Mouse (Mus musculus) T-helper 17 cell (primary cell): ENCODE results near the gene Unc5c.

Experiments
- in situ Hi-C, 2 experiments: fragments of 300-600 bp; cut with MboI, MseI; formaldehyde crosslinking; loops; 1 replicate in 1 of 2; 2 replicates in 1 of 2; pipeline ENCODE4 v1.15.1; 2025; ENCODE audit warnings: high pct_unique_total_duplicates in 2 of 2

Gene Unc5c

DNA sequence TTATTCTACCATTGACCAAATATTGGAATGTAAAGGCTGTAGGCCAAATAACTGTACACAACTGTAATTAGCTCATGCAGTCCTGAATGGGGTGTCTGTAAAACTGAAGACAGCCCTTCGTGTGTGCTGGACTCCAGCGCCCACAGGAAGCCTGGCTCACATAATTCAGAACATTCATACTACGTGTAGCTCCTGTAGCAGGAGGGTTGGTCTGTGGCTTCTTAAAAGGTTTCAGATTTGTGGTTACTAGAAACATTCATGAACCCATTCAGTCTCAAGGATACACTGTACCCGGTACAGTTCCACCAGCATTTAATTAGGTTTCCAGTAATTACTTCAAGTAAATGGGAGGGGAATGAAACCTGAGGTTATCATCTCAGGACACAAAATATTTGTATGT is 246.6 kb downstream of the Unc5c start:
- in situ Hi-C loops = no loop called here

DNA sequence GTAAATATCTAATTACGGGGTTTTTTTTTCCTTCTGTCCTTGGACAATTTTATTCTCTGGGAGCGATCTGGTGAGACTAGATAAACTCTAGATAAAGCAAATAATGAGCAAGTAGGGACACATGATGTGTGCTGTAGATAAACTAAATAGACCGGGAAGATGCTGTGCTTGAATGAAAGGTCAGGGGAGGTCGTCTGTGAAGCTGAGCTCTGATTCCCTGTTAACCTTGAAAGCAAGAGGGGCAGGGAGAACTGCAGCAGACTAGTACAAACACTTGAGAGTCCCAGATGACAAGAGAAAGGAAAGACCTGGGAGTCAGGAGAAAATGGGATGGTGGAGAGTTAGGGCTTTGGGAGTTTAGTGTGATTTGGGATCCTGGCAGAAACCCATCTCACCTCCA is 251.4 kb downstream of the Unc5c start:
- in situ Hi-C loops = no loop called here

DNA sequence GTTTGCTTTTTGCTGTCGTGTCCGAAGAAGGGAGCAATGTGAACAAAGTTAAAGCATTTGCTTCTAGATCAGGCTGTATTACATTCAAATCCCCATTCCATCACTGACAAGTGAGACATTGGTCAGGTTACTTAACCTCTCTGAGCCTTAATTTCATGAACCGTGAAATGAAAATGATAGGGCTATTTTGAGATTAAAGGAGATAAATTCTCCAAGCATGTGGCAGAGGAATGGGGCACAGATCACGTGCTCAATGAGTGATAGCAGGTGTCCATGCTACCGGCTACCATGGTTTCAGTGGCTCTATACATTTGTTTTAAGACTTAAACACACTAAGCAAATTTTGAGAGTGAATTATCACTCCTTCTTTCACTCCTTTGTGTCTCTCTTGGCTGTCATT is 254.0 kb downstream of the Unc5c start:
- in situ Hi-C loops = no loop called here

DNA sequence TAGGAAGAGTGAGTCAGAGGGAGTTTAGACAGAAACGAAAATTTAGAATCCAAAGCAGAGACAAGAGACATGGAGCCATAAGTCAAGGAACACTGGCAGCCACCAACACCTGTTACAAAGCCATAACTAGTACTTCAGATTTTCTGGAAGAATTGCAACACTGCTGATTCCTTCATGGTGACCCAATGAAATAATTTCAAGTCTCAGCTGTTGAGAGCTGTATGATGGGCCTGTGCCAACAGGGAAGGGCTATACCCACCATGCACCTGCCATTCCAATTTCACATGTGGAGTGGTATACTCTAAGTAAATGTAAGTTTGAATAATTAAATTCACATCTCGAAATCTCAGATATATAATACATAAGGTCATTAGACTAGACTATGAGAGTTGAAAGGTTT is 259.5 kb downstream of the Unc5c start:
- in situ Hi-C loops = no loop called here

DNA sequence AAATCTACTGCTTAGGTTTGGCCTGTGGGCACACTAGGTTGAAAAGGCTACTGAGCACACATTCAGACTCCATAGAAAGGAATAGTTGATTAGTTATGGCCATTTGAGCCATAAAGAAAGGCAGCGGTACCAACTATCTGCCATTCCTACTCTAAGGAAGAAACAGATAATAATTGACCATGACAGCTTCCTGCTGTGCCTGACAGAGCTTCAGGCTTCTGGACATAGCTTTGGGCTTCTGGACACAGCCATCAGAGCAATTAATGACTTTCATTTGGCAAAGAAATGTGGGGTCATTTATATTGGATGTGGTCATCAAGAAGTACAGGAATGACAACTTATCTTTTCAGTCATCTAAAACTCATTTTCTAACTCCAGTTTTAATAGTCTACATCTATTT is 260.4 kb downstream of the Unc5c start:
- in situ Hi-C loops = no loop called here

DNA sequence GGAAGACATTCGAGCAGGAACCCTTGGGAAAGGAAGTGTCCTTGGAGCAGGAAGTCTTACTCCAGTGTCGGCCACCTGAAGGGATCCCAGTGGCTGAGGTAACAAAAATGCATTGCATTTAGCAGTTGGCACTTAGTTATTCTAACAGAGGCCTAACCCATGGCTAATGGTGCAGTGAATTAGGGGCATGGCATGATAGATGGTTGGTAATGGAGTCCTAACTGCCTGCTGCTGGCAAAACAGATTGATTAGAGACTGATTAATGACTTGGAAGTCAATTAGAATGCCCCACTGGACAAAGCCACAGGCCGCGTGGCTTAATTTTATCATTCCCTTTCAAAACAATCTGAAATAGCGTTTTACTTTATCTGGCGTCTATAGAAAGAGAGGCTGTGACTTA is 268.8 kb downstream of the Unc5c start:
- in situ Hi-C loops = no loop called here

DNA sequence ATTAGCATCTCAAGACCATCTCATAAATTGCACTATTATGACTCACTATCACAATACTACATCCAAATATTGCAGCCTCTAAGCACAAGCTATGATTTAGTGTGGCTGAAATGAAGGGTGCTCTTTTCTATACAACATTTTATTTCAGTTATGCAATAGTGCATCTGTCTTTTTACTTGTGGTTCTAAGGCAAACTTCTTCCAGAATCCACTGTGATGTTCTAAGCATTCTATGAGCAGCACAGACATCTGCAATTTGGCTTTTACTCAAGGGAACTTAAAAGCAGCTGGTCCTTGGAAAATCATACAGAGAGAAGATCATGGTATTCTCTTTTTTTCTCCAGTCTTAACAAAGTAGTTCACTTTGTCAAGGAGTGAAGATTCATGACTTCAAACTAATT is 270.3 kb downstream of the Unc5c start:
- in situ Hi-C loops = no loop called here

DNA sequence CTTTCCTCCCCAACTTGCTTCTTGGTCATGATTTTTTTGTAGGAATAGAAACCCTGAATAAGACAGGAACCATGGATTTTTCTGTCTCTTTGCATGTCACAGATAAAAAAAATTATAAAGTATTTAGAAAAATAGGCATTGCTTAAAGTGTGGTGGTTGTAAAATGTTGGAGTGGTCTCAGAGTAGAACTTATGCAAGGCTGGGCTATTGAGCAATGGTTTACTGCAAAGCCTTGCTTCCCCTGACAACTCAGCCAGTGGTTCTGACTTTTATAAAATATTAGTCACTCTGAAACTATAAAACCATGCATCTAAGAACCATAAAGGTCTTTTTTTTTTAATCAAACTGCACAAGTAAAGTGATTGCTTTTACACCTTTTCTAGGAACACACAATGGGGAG is 280.3 kb downstream of the Unc5c start:
- in situ Hi-C loops = no loop called here

DNA sequence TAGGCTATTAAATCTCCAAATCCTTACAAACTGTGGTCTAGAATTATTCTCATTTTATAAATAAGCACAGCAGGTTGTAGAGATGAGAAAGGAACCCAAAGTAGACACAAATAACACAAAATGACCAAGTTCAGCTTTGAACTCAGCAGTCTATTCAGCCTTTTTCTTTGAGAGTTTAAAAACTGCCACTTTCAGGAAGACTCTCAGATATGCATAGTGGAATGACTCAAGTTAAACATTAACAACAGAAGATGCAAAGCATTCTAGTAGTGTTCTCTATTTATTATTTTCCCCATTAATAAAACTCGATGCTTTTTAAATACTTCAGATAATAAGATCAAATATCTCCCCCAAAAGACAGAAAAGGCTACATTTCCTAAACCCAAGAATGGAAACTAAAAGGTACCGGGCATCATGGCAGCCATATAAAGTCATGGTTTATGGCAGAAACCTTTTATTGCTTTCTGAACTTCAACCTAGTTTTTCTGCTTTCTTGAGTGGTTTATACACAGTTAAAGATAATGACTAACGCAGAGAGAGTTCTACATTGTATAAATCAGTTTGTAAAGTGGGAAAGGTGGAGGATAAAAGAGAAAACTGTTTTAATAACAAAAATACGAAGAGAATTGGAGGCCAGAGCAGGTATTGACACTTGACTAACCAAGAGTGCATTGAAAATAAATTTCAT is 283.8 kb downstream of the Unc5c start:
- in situ Hi-C loops = no loop called here

DNA sequence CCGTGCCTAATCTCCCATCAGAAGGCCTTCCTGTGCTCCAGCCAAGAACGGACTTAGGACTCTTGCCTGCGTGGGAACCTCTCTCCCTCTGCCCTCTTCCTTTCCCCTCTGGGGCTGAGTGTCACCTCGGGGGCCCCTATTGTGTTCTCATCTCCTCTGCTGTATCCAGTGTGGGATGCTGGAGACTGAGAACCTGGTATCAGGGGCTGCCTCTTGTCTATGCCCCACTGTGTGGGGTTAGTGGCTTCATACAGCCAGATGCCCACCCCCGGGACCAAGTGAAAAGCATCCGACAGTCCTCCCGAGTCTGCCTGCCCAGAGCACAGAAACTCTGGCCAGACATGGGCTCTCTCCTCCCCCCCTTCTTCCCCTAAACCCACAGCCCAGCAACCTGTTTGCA is 287.2 kb downstream of the Unc5c start:
- in situ Hi-C loops = no loop called here

DNA sequence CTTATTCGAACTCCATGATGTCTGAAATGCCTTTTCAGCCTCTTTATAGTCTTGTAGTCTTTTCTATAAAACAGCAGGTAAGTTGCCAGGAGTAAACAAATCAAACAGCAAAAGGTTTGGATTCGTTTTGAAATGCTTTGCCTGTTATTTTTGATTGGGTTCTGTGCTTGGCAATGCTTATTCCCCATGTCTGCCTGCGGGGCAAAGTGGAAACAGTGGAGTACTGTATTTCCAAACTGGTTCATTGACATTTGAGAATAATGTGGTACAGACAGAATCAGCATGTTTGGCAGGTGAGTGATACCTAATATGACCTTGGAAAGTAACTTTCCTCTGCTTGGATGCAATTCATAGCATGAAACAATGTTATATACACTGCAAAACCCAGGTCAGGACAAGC is 292.2 kb downstream of the Unc5c start:
- in situ Hi-C loops = no loop called here

DNA sequence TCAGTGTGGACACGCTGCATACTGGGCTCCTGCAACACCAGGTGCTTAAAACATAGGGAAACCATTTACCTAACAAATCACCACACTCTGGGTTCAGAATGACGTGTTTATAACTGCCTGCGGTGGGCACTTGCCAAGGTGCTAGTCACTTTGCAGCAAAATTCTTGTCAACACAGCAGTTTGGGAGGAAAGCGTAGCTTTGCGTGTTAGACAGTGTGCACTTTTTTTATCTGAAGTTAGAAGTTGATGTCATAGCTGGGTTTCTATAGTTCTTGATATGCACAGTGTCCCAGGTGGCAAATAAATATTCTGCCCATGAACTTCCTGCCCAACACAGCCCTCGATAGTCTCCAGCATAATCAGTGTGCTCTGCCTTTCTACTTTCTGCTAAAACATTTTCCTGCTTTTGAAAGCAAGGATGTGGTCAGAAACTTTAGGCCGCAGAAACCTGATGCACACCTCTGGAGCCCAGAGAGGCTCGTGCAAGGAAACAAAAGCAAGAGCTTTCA is 313.4 kb downstream of the Unc5c start:
- in situ Hi-C loops = no loop called here

DNA sequence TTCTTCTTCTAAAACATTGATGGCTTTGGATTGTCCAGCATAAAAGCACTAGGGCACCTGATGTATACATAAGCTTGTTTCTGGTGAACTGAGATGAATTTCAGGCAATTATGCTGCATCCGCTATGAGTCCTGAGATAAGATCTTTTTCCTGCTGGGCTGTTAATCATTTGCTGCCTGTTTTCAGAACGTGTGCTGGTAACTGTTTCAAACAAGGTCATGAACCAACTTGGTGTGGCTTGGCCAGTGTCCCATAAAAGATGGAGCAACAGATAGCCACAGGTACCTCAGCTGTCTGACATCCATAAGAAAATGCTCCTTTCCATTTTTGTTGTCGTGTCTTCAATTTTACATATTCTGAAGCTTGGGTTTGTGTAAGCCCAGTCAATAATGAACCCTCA is 314.2 kb downstream of the Unc5c start:
- in situ Hi-C loops = no loop called here

DNA sequence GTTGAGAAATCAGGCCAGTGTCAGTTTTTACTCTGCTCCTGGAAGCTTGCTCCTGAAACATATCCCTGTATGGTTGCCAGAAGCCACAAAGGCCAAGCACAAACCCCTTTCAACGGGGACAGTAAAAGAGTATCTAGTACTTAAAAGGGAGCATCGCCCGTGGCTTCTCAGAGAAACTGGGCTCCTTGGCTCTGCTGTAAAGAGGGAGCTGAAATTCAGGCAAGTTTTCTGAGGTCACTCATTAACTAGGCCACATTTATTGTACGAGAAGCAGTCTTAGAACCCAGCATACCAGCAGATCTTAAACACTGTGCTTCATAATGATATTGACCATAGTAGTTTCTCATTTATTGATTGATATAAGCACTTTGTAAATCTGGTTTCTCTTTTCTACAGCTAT is 317.5 kb downstream of the Unc5c start:
- in situ Hi-C loops = no loop called here

DNA sequence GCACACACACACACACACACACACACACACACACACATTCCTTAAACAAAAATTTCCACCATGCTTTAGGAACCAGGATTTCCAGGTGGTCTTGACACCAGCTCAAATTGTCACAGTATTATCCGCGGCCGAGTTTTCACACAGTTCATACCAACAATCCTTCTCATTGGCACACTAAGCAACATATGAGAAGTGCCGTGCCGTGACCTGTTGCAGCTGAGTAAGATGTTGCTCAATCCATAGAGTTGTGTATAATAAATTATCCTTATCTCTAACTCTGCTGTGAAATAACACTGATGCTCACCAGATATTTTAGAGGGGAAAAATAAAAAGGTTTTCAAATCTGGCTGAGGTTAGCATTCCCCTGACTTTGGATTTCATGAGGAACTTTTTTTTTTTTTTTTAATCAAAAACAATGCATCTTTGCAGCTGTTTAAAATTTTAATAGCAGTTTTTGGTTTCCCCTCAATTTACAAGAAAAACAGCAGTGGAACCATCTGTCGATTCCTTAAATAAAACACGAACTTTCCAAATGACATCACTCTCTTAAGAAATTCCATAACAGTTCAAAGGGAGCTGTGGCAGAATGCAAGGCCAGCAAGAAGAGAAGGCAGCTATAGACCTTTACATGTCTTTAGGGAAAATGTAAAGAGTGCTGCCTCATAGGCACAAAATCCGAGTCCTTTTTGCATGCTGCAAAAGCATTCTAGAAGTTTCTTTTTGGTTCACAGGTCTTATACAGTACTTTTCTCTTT is 326.2 kb downstream of the Unc5c start:
- in situ Hi-C loops = no loop called here

DNA sequence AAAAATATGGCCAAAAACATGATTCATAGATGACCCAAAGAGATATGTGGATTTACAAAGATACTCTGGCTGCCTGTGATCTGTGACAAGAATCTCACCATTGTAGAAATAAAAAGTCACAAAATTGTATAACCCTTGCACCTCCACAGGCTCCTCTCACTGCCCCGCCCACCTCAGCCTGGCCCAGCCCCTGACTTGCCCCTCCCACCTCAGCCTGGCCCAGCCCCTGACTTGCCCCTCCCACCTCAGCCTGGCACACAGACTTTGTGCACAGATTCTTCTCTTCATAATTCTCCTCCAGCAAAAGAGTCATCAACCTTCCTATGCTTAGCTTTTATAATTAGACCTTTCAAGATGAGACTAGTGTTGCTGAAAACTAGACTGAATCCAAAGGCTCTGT is 327.1 kb downstream of the Unc5c start:
- in situ Hi-C loops = no loop called here

DNA sequence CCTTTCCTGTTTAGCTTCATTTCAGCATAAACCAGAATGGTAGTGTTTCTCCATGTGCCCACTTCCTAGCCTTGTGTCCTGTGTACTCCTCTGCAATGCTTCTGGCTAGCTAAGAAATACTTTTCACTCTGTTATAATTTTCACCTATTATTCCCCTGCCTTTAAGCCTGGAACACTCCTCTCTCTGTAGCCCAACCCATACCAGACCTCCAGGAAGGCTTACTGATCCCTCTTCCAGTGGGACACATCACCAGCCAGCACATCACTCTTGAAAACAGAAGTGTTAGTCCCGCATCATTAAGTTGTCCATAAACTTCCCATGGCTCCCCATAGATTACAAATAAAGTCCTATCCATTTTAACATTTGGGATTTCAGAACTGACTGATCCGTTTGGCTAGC is 328.7 kb downstream of the Unc5c start:
- in situ Hi-C loops = no loop called here

DNA sequence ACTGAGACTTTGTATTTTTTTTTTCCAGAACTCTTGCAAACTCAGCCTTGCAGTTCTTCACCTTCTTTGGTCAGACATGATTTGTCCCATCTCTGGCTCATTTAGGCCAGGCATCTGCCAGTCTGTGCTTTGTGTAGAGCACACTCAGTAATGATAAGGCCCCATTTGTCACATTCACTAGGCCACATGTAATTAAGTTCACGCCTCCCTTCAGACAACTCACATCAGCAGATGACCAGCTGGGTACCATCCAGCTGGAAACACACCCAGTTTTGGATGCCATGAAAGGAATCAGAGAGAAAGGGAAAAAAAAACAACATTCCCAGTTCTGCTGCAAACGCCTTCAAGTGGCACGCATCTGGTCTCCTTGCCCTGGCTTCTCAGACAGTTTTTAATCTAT is 329.4 kb downstream of the Unc5c start:
- in situ Hi-C loops = no loop called here

DNA sequence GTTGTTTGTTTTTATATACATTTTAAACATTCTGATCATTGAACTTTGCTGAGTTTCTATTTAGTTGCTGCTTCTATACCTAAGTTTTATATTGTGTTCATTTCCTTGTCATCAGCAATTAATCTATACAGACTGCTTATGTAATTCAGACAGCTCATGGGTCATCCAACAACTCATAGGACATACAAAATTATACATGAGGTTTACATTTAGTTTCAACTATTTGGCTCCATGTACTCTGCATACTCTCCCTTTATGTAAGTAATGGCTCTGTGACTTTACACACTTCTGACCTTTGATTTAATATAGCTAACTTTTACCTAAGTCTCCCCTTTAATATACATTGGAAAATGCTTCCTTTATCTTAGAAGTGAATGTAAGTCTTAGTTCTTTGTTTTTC is 332.4 kb downstream of the Unc5c start:
- in situ Hi-C loops = no loop called here

DNA sequence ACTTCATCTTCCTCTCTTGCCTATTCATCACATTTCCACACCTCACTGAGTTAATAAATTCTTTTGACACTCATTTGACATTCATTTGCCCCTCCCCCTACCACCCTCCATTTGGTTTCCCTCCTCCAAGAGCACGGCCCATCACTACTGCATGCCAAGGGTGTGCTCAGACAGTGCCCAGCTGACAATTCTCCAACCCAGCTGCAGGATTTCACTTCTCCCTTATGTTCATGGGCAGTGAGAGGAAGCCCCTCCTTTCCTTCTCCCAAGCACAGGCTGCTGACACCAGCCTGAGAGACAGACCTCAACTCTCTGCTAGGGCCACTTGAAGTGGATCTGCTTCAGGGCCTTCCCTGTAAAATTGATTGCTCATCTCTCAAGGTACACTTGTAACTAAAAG is 332.8 kb downstream of the Unc5c start:
- in situ Hi-C loops = no loop called here

DNA sequence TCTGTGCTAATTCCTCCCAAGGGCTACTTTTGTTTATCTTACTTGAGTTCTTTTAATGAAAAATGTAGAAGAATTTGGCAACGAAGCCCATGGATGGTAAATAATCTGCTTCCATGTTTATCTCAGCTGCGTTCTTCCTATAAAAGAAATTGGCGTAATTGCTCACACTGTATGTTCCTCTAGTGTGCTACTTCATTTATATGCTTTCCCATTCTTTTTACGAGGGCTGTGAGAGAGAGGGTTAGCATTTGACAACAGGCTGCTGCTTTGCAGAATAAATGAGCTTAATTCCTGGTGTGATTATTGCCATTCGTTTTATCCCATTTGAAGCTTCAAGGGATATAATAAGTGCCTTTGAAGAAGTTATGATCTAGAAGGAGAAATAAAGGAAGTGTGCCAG is 339.1 kb downstream of the Unc5c start:
- in situ Hi-C loops = no loop called here

DNA sequence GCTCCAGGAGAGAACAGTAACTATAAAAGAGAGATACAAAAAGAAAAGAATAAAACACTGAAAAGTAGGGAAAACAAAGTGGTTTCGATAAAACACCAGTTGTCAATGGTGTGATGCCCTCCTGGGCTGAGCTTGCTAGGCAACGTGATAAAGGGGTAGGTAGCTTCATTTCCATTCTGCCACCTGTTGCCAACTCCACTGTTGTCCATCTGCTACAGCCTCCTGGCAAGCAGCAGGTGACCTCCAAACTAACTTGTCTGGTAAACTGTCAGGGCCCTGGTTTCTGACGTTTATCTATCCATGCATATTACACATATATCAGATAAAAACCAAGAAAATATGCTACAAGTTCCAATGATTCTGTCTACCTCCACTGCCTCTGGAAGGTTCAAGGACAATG is 344.6 kb downstream of the Unc5c start:
- in situ Hi-C loops = no loop called here

DNA sequence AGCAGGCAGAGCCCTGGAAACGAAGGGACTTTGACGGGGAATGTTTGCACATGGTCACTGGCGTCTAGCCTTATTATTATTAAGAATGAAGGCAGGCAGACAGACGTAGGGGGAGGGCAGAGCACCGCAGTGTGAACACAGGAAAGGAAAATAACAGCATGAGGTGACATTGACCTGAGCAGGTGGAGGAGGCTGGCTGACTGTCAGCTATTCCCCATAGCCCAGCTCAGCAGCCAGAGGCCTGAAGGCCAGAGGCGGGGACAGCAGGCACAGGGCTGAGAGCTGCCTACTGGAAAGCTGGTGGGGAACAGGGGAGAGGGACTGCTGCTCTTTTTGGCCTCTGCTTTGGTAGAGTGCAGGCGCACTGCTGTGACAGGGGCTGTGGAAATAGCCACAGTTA is 345.9 kb downstream of the Unc5c start:
- in situ Hi-C loops = no loop called here
